Mouse (Mus musculus): ENCODE data around the gene Usp9x.

- no peak for TF ChIP-seq MAFK (IDR thresholded peaks at IDR 0.05; ENCODE audit: insufficient replicate concordance, low read length)
- no peak for TF ChIP-seq POLR2A (IDR thresholded peaks at IDR 0.05; ENCODE audit: low read depth, low read length)
- no peak for TF ChIP-seq CTCF (conservative IDR thresholded peaks at IDR 0.05 in 1 of 2, IDR thresholded peaks at IDR 0.05 in 1 of 2; ENCODE audit: low read depth in 2 of 2, low read length in 2 of 2)
- no peak for TF ChIP-seq MAX (IDR thresholded peaks at IDR 0.05; ENCODE audit: low read length)
- TF ChIP-seq CHD2 (IDR thresholded peaks at IDR 0.05; ENCODE audit: low read length), result no peak
- no peak for TF ChIP-seq USF1 (IDR thresholded peaks at IDR 0.05; ENCODE audit: low read depth, low read length)
- TF ChIP-seq MXI1 (IDR thresholded peaks at IDR 0.05; ENCODE audit: low read depth, low read length), result no peak
- no peak for TF ChIP-seq TCF12 (IDR thresholded peaks at IDR 0.05; ENCODE audit: low read depth, low read length)
- no peak for TF ChIP-seq ZC3H11A (IDR thresholded peaks at IDR 0.05; ENCODE audit: low read depth, low read length)
- TF ChIP-seq NRF1 (IDR thresholded peaks at IDR 0.05; ENCODE audit: low read depth, low read length), result no peak
Measured at GRCm38 (mm10) chrX:13044666-13045065, 26.6 kb upstream of the Usp9x start.

Measured in CH12.LX (cell line).